Mouse (Mus musculus): ENCODE measurements around the gene Fam216b. TPM values are rescaled to one million over a fixed set of nuclear protein-coding genes. Genes with fewer than 3 reads are reported as not detected.

Fam216b gene
- not detected in 3 replicates for total RNA-seq (2017)

DNA sequence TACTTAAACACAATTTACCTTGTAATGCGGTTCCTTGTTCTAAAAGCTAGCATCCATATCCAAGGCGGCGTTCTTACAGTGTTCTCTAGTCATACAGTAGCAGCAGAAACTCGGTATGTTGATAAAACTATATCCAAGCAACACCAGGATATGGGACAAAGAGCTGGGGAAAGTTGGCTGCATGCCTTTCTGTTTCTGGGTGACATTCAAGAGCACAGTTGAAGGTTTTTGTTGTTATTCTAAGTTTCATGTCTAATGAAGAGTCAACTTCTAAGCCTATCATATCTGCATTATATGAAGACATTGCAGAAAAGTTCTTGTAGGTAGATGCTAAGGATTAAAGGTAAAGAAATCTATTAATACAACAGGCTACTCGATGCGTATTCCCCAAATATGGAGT lies at the start of gene Fam216b:
TSS of gene Fam216b (minus strand) at position 101 of the 400 bp plus-strand sequence.
- ATAC-seq (replicated peaks; ENCODE audit: insufficient number of reproducible peaks, low FRiP score, low TSS enrichment, poor library complexity, severe bottlenecking), result no peak

DNA sequence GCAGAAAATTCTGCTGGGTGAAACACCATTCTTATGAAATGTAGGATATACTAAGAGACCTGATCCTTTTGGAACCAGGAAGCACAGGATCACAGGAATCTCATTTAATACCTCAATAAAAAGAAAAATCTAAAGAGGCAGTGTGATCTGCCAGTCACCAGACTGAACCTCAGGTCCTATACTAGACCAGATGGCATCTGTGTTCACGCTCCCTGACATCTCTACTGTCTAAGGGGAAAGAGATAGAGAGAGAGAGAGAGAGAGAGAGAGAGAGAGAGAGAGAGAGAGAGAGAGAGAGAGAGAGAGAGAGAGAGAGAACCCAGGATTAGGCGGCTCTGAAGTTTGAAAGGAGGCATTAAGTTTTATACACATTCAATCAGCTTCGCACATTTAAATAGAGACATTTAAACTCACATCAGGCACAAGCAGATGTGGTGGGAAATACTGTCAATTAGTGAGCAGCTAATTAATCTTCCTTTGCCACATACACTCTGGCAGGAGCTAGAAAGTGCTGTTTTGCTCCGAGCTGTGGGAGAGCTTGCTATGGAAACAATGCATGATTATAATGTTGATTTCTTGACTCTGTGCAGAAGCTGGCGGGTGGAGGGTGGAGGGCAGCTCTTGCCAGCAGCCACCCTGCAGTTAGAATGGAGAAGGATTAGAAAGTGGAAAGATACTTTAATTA lies 43.7 kb upstream of the Fam216b start:
- no peak for ATAC-seq (replicated peaks; ENCODE audit: insufficient number of reproducible peaks, low FRiP score, low TSS enrichment, poor library complexity, severe bottlenecking)

DNA sequence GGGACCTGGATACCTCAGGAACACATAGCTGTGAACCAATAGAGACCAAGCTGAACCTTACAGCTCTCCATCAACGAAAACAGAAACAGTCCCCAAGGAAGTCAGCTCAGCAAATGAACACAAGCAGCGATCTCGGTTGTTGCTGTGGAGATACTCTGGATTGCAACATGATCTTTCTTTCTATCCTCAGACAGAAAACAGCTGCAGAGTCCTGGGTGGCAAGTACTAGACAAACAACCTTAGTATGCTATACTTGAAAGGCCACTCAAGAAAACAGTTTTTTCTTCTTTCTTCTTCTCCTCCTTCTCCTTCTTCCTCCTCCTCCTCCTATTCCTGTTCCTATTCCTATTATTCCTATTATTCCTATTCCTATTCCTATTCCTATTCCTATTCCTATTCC lies 37.9 kb upstream of the Fam216b start:
- no peak for ATAC-seq (replicated peaks; ENCODE audit: insufficient number of reproducible peaks, low FRiP score, low TSS enrichment, poor library complexity, severe bottlenecking)

DNA sequence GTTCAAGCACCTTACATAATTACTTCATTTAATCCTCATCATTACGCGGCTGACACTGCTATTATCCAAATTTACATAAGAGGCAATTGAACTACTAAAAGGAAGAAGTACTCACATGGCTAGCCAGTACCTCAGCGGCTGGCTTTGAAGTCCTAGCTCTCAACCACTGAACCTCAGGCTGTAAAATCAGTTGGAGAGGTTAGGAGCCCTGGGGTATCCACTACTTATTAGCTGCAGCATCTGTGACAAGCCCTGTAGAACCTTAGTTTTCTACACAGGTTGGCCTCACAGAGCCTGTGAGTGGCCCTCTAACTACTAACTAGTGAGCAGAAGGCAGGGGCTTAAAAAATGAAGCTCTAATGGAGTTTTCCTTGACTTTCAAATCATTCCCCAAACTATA lies 31.5 kb upstream of the Fam216b start:
- ATAC-seq (replicated peaks; ENCODE audit: insufficient number of reproducible peaks, low FRiP score, low TSS enrichment, poor library complexity, severe bottlenecking), result no peak

DNA sequence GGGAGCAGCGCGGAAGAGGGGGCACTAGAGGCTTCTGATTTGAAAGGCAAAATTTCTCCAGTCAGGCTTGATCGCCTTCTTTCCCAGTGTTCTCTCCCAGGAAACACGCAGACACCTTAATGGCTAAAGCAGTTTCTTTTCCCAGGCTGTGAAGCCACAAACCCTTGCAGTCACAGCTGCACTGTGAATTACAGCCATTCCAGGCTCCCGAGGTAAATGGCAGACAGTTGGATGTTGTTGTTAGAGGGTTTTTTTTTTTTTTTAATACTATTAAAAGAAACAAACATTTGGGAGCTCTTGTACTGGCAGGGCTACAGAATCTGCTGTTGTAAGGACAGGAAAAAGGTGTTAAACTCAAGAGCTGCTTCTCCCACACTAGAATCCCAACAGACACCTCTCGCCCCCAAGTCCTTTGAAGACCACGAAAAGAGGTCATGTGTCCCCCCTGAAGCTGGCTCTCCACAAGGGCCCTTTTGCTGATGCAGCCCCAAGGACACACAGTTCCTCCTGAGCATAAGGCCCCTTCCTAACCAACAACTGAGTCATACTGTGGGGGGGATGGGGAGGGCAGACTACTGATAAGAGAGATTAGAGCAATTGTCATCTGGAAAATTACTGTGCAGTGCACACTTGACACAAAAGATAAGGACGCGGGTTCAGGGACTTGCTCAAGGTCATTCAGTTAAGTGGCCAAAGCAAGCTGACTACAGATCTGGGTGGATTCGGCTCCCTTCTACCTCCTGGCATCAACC lies 30.8 kb upstream of the Fam216b start:
- ATAC-seq (replicated peaks; ENCODE audit: insufficient number of reproducible peaks, low FRiP score, low TSS enrichment, poor library complexity, severe bottlenecking), result no peak

DNA sequence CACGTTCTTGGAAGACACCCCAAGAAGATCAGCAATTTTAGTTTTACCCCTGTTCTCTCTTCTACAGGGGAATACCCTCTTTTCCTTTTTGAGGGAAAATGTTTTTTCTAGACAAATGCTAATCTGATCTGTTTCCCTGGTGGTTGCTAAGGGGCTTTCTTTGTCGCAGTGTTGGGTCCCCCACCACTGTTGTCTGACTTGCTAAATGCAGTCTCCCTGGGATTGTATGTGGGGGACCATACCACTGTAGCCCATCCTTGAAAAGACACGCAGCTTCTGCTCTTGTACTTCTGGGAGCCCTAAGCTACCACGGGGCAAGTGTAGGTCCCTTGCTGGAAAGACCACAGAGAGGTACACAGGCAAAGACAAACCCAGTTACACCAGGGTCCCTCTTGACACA lies 28.9 kb upstream of the Fam216b start:
- no peak for ATAC-seq (replicated peaks; ENCODE audit: insufficient number of reproducible peaks, low FRiP score, low TSS enrichment, poor library complexity, severe bottlenecking)

DNA sequence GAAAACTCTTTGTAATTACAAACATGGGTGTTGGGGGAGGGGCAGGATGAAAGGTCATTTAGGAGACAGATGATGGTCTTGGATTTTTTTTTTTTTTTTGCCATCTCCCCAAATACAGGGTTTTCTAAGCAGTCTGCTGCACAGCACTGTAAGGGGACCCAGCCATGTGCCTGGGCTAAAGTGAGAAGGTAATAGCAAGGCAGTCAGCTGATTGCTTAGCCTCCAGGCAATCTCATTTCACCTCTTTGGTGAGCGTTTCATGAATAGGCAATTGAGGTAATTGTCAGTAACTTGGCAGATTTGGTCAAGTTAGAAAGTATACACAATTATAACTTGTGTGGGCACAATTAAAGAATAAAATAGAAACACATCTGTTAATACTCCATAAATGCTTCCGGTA lies 28.5 kb upstream of the Fam216b start:
- no peak for ATAC-seq (replicated peaks; ENCODE audit: insufficient number of reproducible peaks, low FRiP score, low TSS enrichment, poor library complexity, severe bottlenecking)

DNA sequence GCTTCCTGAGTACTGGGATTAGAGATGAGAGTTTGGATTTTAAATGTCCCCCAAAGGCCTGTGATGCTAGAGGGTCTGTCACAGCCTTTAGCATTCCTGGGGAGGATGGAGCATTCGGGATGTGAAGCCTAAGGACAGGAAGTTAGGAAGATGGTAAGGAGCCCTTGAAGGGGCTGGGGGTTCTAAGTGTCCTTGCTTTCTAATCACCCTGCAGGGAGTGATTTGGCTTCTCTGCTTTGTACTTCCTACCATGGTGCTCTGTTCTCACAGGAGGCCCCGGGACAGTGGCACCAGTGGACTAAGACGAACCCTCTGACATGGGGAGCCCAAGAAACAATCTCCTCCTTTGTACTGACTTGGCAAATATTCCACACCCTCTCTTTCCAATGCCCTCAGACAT lies 23.7 kb upstream of the Fam216b start:
- no peak for ATAC-seq (replicated peaks; ENCODE audit: insufficient number of reproducible peaks, low FRiP score, low TSS enrichment, poor library complexity, severe bottlenecking)

DNA sequence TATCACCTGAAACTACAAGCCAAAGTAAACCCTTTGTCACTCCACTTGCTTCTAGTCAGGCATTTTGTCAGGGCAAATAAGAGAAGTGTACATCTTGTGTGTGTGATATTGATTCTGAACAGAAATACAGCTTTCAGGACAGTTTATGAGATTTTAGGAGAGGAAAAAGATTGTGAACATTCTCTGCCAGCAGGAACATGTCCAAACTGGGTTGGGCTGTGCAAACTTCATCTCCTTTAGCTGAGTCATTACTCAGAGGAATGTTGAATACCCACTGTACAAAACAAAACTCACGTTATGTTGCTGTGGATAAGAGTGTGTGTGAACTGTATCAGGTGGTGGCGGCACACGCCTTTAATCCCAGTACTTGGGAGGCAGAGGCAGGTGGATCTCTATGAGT lies 22.1 kb upstream of the Fam216b start:
- no peak for ATAC-seq (replicated peaks; ENCODE audit: insufficient number of reproducible peaks, low FRiP score, low TSS enrichment, poor library complexity, severe bottlenecking)

DNA sequence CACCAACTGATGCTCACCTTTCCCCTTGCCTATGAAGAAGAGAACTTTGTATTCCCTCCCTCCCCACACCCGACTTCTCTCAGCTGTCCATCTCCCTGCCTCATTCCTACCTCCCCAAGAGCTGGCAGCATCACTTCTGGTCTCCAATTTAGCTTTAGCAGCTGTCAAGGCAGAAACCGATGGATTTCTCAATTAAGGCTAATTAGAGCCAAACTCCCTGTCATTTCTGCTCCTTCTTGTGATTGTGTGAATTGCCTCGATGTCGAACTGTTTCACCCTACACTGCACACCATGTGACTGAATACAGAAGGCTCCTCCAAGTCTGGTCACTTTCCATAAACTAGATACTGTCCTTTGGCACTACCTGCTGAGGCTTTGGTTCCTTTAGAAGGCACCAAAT lies 20.6 kb upstream of the Fam216b start:
- no peak for ATAC-seq (replicated peaks; ENCODE audit: insufficient number of reproducible peaks, low FRiP score, low TSS enrichment, poor library complexity, severe bottlenecking)

DNA sequence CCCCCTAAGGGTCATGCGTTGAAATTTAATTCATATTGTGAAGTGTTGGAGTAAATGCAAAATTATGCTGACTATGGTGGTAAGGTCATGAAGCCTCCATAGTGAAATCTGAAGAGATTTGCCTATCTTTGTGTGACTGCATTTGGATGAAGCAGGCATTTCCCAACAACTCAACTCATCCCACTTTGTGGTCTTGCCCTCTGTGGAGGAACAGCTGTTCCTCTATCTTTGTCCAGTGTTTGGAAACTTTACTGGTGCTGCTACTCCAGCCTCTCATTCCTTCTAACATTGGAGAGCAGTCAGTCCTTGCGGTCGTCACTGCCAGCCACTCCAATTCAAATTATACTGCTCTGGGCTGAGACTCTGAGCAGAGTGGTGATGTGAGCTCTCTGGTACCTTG lies 19.6 kb upstream of the Fam216b start:
- no peak for ATAC-seq (replicated peaks; ENCODE audit: insufficient number of reproducible peaks, low FRiP score, low TSS enrichment, poor library complexity, severe bottlenecking)

DNA sequence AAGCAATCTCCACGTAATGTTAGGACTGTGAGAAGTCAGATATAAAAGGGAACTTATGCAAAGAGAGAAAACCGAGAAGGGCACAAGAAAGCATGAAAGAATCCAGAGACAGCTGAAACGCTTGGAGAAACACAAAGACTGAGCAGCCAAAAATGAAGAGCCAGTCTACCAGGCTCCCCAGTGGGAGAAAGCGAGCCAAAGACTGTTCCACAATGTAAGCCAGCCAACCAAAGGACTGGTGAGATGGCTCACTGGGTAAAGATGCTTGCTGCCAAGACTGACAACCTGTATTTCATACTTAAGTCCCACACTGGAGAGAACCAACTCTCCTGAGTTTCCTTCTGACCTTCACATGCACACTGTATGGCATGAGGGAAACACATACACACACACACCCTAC lies 784 bp upstream of the Fam216b start:
- no peak for ATAC-seq (replicated peaks; ENCODE audit: insufficient number of reproducible peaks, low FRiP score, low TSS enrichment, poor library complexity, severe bottlenecking)

DNA sequence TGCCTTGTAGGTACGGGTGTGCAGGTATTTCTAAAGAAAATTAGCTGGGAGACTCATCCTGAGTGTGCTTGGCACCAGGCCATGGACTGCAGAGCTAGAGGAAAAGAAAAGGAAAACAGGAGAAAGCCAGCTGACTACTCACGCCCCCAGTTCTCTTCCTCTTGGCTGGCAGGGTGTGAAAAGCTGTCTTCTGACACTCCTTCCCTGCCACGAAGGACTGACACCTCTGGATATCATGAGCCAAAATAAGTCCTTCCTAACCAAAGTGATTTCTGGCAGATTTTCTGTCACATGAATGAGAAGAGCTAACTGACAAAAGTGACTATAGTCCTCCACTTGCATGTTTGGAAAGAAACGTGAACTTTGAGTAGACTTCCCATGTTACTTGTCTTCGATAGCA lies 5.3 kb downstream of the Fam216b start:
- no peak for ATAC-seq (replicated peaks; ENCODE audit: insufficient number of reproducible peaks, low FRiP score, low TSS enrichment, poor library complexity, severe bottlenecking)

DNA sequence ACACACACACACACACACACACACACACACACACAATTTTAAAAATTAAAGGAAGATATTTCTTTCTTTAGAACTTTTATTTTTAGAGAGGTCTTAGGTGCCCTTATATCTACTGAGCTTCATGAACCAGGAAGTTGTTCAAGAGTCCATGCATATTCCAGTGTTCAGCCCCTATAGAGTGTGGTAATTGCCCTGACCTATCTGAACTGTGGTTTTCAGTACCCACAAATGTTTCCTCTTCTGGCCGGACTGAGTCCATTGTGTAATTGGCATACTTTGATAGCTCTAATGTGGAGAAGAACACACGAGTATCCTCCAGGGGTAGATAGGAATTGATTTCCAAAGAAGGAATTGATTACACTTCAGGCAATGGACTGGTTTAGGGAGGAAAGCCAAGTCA lies 11.3 kb downstream of the Fam216b start:
- no peak for ATAC-seq (replicated peaks; ENCODE audit: insufficient number of reproducible peaks, low FRiP score, low TSS enrichment, poor library complexity, severe bottlenecking)

DNA sequence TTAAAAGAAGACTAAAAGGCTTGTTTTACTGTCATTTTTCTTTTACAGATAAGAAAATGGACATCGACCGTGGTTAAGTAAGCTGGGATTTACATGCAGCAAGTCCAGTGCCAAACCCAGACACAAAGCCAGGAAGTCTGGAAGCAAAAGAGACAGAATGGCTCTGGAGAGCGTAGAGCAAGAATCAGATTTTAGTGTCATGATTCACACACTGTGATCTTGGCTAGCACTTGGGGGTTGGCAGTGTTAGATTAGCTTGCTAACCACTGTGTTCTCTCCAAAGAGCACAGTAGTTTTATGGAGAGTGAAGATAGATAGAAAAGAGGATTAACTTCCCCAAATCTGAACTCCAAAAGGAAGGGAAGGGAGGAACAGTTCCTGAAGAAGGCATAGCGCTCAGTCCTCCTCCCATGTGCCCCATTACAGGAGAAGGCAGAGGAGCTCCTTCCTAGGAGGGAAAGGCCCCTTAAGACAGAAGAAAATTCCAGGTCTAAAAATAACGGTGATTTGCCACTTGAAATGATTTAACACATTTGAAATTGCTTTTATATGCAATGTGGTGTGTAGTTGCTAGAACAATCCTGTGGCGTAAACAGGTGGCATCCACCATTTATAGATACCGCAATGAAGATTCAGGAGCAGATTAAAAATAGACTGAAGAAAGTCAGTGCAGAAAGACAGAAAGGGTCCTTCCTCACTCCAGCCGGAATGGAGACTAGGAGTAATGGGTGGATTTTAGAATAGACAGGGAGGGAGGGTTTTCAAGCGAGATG lies 22.7 kb downstream of the Fam216b start:
- ATAC-seq (replicated peaks; ENCODE audit: insufficient number of reproducible peaks, low FRiP score, low TSS enrichment, poor library complexity, severe bottlenecking), result no peak

DNA sequence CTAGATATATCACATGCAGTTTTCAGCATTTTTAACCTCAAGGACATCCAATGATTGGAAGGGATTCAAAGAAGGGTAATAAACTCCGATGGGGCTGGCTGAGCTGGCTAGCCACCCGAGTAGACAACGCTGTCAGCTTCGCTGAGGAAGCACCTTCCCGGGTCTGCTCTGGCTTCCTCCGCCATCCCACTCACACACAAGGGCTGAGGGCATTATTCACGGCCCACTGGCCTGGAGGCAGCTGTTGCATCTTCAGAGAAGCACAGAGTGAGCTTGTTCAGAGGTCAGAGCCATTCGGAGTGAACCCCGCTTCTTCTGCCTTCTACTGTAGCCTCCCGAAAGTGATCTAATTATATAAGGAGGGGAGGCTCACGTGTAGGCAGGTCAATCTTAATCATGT lies 26.3 kb downstream of the Fam216b start:
- no peak for ATAC-seq (replicated peaks; ENCODE audit: insufficient number of reproducible peaks, low FRiP score, low TSS enrichment, poor library complexity, severe bottlenecking)

DNA sequence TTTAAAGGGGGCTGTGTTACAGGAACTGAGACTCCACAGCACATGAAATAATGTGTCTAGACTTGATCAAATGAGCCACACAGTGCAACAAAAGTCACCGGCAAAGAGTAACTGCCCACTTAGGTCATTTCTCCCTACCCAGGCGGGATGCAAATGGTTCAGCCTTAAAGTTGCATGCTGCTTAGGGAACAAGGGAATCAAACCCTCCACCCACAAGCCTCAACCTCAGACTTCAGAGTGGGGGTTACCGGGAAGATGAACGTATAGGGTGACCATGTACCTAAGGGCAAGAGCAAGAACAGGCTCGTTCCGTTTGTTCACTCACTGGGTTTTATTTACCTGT lies 28.2 kb downstream of the Fam216b start:
- no peak for ATAC-seq (replicated peaks; ENCODE audit: insufficient number of reproducible peaks, low FRiP score, low TSS enrichment, poor library complexity, severe bottlenecking)

DNA sequence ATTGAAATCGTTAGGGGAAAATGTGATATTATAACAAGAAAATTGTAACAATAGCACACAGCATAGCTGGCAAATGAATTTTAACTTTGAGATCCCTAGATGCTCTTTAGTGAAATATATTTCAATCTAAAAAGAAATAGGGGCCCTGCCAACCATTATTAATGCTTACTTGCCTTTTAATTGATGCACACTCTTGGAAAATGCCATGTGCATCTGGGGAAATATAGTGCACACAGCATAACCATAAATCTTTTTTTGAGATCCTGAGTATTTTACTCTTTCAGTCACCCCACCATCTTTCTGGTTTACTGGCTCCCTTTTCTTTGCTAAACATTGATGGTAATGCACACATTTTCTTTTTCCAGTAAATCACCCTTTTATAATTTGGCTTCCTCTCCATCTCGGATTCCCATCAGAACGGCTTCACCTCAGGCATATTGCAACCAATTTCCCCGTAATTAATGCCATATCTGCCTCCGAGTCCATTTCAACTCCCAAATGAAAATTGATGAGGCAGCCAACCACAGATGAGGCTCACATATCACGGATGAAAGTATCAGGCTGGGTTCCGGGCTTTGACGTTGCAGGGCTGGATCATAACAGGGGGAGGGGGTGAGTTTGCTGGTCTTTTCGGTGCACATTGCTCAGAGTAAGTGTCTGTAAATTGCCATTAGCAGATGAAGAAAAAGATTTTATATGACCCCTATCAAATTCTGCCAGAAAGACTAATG lies 28.8 kb downstream of the Fam216b start:
- no peak for ATAC-seq (replicated peaks; ENCODE audit: insufficient number of reproducible peaks, low FRiP score, low TSS enrichment, poor library complexity, severe bottlenecking)

DNA sequence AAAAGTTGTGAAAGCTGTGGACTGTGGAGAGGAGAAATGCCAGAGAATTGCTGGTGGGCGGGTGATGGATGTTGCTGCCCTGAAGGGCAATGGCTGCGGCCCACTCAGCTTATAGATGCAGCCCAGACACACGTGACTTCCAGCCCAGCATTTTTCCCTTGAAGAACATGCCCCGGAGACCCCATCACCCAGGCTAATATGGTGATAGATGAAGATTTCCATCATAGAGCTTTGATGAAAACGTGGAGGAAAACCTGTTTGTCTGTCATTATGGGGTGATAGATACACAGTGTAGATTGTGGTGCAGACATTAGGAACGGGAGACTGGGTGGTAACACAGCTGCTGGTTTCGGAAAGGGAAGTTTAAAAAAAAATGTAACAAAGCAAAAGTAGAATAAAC lies 31.4 kb downstream of the Fam216b start:
- ATAC-seq (replicated peaks; ENCODE audit: insufficient number of reproducible peaks, low FRiP score, low TSS enrichment, poor library complexity, severe bottlenecking), result no peak
